Mouse (Mus musculus) telencephalon, adult 2 months (tissue): ENCODE results near the gene Stag3.

Experiments
- DNase-seq: peaks from one replicate; pipeline ENCODE4 v3.0.0-alpha.2; 2011; ENCODE audit warnings: low read depth, low spot score

Gene Stag3

DNA sequence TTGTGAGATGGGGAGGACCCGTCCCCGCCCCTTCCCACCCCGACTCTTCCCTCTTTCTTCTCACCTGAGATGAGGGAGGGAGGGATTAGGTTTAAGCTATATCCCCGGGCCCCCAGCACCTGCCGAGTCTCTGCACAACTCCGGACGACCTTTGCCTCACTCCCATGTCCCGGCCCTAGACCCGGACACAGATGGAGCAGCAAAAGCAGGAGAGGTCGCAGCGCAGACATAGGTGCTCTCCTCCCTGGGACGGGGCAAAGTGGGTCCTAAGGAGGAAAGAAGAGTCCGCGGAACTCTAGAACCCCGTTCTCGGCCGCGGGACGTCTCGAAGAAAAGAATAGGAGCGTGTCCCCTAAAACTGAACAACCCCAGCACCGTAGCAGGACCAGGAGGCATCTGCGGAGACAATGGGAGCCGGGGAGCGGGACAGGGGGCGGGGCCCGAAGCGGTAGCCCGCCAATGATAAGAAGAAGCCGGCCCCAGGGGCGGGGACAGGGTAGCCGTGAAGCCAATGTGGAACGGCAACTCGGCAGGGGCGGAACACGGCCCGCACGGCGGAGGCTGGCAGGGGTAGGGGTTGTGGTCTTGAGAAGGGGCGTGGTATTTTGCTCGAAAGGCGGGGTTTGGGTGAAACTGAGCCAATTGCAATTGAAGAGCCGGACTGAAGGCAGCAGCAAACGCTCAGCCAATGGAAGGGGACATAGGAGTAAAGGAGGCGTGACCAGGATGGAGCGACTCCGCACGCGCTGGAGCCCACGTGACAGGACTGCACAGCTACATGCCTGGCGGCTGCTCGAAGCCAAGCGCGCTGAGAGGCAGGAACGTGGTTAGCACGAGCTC lies at the start of gene Stag3, which contains the start of the genes Gm43720 and Gpc2:
Stag3 (plus strand) TSS at position 656 of the 840 bp plus-strand sequence.
Gm43720 (minus strand) TSS at position 374 of the 840 bp plus-strand sequence.
Gpc2 (minus strand) TSS at position 421 of the 840 bp plus-strand sequence.
- peak; percentile 80 for DNase-seq

DNA sequence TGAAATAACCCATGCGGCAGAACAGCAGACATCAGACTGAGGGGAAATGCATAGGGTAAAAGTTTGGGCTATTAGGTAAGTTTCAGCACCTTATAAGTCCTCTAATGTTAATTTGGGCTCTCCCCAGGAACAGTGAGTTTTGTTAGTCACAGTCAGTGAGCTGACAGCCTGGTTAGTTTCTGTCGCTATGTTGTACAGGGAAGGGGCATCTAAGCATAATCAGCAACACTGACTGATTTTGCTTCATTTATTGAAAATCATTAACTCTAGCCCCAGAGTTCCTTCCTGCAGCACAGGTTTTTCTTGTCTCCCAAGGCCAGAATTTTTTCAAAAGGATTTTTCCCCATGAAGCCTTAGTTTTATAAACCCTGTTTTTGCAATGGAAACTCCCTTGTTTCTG lies 46.3 kb upstream of the Stag3 start:
- DNase-seq, result no peak

DNA sequence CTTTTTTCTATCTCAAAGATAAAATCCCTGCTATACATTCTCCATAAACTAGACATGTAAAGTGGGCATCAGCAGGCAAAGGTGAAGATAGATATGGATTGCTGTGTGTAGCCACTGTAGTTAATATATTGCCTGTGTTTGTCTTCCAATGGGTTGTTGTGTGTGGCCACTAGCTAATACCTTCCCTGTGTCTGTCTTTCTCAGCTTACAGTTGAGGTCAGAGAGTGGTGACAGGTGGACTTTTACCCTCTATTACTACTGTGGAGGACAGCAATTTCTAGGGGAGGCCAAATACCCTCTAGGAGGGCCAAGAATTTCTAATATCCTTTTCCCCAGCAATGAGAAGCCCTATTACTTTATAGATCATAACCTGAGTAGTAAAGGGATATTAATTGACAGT lies 45.8 kb upstream of the Stag3 start:
- no peak for DNase-seq

DNA sequence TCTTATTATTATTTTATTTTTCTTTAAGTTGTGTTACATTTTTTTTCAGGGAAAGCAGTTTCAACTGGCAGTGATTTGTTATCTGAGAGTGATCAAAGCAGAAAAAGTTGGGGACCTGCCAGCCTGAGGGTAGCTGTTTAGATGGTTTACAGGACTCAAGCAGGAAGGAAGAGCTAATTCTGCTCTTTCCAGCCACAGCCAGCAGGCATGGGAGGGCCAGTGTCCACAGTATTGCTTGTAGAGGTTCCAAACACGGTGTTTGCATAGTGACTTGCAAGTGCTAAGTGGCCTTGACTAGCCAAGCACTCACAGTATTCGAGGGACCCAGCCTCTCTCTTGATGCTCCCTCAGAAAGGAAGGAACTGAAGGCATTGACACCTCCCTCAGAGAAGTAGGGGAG lies 38.5 kb upstream of the Stag3 start:
- DNase-seq, result no peak

DNA sequence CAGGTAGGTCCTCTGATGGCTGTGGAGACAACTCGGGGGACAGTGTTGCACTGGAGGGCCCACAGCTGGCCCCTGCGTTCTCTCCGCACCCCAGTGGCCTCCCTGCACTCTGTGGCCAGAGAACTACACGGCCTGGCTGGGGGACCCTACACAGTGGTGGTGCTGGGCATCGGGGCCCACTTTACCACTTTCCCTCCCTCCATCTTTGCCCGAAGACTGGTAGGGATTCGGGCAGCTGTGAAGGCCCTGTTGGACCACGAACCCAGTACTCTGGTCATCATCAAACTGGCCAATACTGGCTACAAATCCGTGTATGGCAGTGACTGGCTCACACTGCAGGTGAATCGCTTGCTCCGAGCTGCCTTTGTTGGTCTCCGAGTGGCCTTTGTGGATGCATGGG lies 28.9 kb upstream of the Stag3 start:
- DNase-seq, result no peak

DNA sequence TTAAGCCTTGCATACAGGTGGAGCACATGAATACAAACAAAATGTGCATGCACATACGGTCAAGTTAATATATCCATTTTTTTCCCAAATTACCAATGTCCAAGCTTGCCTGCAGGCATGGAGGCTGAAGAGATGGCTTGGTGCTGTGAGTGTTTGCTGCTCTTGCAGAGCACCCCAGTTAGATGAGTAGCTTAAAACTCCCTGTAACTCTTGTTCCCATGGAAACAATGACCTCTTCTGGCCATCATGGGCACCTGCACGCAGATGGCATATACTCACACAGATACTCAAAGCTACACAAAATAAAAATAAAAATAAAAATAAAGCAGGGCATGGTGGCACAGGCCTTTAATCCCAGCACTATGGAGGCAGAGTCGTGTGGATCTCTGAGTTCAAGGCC lies 27.0 kb upstream of the Stag3 start:
- DNase-seq, result no peak

DNA sequence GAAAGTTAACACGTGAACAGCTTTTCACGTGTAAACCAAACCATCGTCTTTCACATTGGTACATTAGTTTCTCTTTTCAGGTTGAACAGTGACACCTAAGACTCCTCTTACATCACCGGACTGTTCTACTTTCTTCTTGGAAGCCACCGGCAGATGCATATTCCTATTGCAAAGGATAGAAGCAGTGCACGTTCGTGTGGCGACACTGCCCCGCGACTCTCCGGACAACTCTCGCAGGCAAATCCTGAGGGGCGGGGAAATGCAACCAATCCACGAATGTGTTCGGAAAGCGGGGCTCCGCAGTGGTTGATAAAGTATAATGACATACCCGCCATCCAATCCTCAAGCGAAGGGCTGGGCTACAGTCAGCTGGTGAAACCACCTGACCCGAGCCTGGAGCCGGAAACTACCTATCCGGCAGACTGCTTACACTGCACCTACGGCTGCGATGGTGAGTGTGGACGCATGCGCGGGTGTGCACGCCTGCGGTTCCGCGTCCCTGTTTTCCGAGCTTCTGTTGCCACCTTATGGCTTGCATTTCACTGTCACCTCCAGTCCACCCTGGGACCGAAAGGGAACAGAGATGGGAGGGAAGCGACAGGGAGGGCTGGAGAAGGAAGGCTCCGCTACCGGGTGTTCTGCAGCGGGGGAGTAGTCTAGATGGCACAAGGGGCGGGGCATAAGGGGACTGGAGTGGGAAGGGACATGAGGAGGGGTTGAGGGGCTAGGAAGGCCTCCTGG lies 24.5 kb upstream of the Stag3 start, which contains the start of gene Lamtor4:
Lamtor4 (plus strand) TSS at position 130 of the 741 bp plus-strand sequence.
- peak; percentile 98 for DNase-seq

DNA sequence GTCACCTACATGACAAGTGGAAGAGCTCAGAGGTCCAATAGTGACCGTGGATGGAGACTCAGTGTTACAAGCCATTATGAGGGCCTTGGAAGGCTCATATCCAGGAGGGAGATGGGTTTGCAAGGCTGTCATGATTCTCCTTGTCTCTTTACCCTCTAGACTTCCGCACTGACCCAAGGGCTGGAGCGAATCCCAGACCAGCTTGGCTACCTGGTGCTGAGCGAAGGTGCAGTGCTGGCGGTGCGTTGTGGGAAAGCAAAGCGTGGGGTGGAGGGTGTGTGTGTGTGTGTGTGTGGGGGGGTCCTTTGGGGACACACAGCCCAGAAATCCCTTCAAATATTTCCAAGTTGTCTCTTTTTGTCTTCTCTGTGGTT lies 24.0 kb upstream of the Stag3 start:
- no peak for DNase-seq

DNA sequence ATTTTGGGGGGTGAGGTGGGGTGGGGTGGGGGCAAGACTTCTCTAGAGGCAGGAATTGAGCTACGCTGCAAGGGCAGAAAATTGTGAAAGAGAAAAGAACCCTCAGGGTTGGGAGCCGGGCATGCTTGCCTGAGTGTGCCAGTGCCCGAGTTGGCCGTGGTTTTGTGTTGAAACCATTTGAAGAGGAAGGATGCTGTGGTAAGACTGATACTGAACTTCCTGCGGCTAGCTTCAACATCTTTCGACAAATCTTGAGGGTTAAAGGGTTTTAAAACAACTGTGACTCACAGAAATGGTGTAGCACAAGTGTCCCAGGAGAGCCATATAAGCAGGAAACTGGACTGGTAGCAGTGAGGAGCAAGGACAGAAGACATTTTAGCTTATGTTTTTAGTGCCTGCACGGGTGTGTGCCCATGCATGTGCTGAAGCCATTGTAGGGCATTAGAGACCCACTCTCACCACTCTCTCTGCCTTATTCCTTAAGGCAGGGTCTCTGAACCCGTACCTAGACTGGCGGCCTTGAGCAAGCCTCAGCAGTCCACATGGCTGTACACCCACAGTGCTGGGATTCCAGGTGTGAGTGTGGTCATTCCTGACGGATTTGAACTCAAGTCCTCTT lies 23.0 kb upstream of the Stag3 start:
- DNase-seq, result no peak

DNA sequence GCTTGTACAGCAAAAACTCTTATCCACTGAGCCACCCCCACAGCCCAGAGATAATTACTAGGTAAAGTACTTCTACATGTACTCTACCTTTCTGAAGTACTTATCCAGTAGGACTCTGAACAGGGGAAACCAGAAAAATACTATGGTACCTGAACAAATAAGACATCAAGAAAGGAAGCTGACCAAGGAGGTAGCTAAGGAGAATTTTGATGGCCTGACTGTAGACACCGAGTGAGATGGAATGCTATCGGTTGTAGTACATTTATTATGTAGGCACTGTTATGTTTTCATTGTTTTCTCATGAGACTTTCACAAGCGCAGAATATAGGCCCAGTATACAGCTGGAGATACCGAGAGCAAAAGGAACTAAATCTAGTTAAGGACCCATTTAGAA lies 22.5 kb upstream of the Stag3 start:
- DNase-seq, result no peak

DNA sequence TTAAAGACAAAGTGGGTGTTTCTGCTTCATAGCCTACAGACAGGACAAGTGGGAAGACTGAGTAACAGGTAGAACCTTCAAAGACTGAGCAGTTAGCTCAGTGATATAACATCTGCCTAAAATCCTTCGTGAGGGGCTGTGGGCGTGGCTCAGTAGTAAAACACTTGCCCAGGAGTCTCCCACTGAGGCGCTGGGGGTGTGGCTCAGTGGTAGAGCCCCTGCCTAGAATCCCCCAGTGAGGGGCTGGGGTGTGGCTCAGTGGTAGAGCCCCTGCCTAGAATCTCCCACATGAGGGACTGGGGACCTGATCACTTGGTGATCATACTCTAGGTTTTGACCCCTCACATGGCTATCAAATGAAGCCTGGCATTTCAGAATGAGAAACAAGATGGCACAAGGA lies 22.0 kb upstream of the Stag3 start:
- no peak for DNase-seq

DNA sequence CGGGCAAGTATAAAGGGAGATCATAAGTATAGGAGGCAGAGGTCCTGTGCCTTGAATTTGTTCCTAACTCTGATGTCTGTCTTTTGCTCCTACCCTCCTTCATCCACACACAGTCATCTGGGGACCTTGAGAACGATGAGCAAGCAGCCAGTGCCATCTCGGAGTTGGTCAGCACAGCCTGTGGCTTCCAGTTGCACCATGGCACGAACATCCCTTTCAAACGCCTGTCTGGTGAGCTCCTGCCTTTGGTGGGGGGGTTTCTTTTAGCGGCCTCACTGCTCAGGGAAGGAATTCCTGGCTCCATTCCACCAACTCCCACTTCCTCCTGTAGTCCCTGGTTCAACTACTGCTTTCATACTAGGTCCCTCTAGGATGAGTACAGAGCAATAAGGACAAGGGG lies 21.5 kb upstream of the Stag3 start:
- DNase-seq, result no peak

DNA sequence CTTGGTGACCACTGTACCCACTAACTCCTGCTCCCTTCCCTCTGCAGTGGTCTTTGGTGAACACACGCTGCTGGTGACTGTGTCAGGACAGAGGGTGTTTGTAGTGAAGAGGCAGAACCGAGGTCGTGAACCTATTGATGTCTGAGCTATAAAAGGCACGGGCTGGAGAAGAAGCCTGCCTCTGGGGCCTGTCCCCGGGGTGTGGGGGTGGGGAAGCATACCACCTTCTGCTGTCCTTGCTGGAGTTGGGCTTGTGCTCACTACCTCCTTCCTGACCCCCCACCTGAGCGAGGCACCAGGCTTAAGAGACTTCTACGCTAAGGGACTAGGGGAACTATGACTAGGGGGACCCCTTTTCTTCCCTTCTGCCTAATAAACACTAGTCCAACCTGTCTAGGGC lies 21.0 kb upstream of the Stag3 start:
- no peak for DNase-seq

DNA sequence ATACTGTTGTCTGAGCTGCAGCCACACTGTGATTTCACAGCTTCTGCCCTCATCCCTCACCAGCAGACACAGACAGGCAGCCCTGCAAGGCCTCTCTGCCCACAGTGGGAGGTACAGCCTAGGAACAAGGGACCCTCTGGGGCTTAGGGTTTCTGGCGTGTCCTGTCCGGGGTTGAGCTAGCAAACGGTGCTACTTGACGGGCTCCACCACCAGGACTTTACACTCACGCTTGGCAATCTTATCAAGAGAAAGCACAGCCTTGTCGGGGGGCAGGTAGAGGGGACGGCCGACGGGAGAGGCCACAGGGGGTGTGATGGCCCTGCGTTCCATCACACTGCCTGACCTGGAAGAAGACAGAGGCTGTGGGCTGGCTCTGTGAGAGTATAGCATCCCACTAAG lies 20.0 kb upstream of the Stag3 start:
- DNase-seq, result no peak

DNA sequence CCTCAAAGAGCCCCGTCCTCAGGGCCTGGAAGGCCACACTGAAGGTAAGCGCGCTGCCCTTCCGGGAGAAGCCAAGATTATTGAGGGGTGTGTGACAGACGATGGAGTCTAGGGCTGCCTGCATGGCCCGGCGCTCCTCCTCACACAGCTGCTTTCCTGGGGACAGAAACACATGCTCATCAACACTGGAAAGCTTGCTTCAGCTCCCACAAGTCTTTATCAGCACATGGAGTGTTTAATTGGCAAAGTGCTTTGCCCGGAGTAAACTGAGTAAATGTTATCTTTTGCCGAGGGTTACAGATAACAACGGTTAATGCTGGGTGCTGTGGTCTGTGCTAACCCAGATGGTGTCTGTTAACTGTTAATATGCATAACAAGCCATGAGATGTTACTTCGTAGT lies 19.2 kb upstream of the Stag3 start:
- DNase-seq, result no peak

DNA sequence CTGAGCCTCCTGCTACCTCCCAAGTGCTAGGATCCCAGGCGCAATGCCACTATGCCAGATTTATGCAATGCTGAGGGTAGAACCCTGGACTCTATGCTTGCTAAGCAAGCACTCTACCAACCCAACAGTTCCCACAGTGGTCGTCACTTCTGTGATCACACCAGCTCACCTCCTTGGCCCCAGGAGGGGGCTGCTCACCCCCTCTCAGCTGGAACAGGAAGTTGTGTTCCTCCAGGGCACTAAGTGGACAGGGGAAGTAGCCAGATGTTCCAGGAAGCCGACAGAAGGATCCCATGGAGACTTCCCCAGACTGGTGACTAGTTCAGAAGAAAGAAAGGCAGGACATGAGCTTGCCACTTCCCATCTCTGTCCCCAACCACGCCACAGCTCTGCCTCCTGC lies 18.0 kb upstream of the Stag3 start:
- DNase-seq, result no peak

DNA sequence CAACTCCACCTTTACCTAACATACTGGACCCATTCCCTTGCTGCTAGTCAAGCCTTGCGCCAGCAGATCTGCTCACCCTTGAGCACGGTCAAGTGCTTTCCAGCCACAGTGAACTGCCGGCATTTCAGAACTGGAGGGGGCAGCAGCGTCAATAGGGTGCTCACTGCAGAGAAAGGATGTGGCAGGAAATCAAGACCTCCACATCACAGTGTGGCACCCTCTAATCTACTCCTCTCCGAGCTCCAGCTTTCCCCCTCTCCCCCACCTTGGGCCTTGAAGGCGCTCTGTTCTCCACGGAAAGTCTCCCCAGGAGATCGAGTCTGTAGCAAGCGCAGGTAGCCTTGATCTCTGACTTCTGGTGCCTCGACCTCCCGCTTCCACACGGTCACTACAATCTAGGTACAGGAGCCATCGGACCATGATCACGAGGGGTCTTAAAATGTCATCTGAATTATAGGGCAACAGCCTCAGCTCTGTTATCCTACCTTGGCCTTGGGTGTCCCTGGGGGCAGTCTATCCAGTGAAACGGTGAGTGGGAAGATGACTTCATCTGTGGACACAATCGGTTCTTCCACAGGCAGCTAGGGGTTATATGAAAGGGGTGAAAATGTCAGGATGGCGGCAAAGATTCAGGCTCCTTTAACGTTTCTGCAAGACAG lies 17.3 kb upstream of the Stag3 start:
- no peak for DNase-seq

DNA sequence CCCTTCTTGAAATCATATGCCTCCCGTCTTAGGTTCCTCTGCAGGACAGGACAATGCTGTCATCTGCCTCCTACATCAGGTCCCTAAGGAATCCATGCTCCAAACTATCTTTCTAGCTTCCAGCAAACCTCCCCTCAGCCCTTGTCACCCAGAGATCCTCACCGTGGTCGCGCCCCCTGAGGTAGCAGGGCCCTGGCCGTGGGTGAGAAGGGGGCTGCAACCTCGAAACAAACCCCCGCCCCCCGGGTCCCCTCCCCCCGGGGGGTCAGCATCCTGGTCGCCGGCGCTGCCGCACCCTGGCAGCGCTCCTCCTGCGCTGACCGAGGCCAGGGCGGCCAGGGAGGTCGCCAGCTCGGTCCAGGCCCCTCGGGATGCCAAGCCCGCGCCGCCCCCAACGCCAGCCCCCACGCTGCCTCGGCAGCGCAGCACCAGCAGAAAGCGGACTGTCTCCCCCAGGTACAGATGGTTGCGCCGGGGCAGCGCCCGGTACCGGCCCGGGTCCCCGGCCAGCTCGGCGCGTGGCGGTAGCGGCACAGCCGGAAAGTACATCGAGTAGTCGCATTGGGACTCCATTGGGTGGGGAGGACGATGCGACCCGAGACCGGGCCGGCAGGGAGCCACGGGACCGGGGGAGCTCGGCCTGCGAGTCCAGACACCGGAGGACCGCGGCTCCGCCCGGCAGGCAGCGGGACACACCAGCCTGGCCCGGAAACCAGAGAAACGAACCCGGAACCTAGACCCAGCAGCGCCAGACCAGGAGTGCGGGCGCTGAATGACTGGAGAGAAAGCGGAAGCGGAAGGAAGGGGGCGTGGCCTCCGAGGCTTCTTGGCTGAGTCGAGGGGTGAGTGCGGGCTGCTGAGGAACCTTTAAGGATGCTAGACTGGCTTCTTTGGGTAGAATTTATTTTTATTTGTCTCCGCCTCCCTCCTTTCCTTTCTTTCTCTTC lies 16.5 kb upstream of the Stag3 start, which contains the start of gene BC037034:
BC037034 (minus strand) TSS at position 774 of the 947 bp plus-strand sequence.
- DNase-seq, result peak; percentile 88

DNA sequence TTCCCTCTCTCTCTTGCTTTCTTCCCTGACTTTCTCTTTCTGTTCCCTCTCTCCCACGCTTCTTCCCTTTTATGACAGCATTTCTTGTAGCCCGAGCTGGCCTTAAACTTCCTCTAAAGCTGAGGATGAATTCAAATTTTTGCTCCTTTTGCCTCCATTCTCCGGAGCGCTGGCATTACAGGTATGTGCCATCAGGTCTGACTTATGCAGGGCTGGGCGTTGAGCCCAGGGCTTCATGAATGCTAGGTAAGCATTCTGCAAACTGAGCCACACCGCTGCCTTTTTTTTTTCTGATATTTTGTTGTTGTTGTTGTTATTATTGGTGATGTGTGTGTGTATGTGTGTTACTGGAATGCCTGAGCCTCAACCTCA lies 15.8 kb upstream of the Stag3 start:
- DNase-seq, result no peak

DNA sequence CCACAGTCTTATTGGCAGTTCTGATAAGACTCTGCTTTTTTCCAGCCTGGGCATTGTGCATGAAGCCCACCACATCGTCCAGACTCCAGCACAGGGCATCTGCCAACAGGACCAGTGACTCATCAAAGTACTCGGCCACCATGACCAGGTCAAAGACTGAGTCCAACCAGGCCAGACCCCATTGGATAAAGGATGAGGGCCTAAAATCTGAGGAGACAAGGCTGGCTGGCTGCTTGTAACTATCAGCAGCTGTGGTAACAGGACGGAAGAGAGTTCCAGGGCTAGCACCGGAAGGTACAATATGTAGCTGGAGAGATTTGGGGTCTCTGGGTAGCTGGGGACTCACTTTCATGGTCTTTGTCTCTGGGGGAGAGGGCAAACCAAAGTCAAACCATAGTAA lies 14.3 kb upstream of the Stag3 start:
- DNase-seq, result no peak

DNA sequence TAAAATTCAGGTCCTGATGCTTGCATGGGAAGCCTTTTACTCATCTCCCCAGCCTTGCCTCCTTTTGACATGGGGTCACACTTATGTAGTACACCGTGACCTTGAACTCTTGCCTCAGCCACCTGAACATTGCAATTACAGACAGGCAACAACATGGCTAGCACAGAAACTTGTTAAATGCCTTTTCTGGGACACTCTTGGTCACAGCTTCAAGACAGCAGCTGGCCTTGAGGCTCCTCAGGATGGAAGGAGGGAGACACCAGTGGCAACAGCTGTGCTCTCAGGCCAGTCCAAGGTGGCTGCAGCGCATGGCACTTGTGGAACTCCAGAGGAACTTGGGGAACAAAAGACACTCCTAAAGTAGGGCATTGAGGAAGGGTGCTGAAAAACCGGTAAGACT lies 12.9 kb upstream of the Stag3 start:
- DNase-seq, result no peak
